Mouse (Mus musculus): ENCODE measurements around the gene Rap1gap2. TPM values are rescaled to one million over a fixed set of nuclear protein-coding genes. Genes with fewer than 3 reads are reported as not detected.

Rap1gap2 gene
- total and polyA plus RNA-seq, 3 experiments: 5.1 to 12.9 (median 6.1) TPM

Other genes starting within 250 kb of the Rap1gap2 start
- not detected for gene Olfr412, start 248.8 kb downstream of the Rap1gap2 start, total RNA-seq (2021)
- gene Olfr412, start 248.8 kb downstream of the Rap1gap2 start, polyA plus RNA-seq (2012; rRNA removed): not detected in 2 replicates
- gene Ccdc92b, start 8.7 kb upstream of the Rap1gap2 start, total RNA-seq (2021): 1 to 10 TPM; 2.0 to 3.6 TPM
- gene Ccdc92b, start 8.7 kb upstream of the Rap1gap2 start, polyA plus RNA-seq (2012; rRNA removed): 2.4 and 4.0 TPM in 2 replicates
- gene Cluh, start 38.6 kb upstream of the Rap1gap2 start, total RNA-seq (2021): 100 to 1,000 TPM; 190 to 247 TPM
- gene Cluh, start 38.6 kb upstream of the Rap1gap2 start, polyA plus RNA-seq (2012; rRNA removed): 134 and 163 TPM in 2 replicates
- gene Pafah1b1, start 113.8 kb upstream of the Rap1gap2 start, total RNA-seq (2021): 100 to 1,000 TPM; 171 to 185 TPM
- gene Pafah1b1, start 113.8 kb upstream of the Rap1gap2 start, polyA plus RNA-seq (2012; rRNA removed): 6.9 and 8.2 TPM in 2 replicates
- 10 to 100 TPM; 33.2 to 33.7 TPM for gene Mettl16, start 159.9 kb upstream of the Rap1gap2 start, total RNA-seq (2021)
- gene Mettl16, start 159.9 kb upstream of the Rap1gap2 start, polyA plus RNA-seq (2012; rRNA removed): 1.5 and 3.2 TPM in 2 replicates
- gene Mnt, start 220.0 kb upstream of the Rap1gap2 start, total RNA-seq (2021): 10 to 100 TPM; 23.4 to 25.2 TPM
- gene Mnt, start 220.0 kb upstream of the Rap1gap2 start, polyA plus RNA-seq (2012; rRNA removed): 31.1 and 46.9 TPM in 2 replicates